In genomic region chr16:6309940-6310339, GRCm38 (mm10) we compare ENCODE assay signal across 18 mouse cellular contexts.
DNase-seq lines count a peak whose midpoint lies in the region; ATAC-seq lines count a peak whose summit lies in the region.
"Had no signal": no experiment of that assay in that cellular context is flagged by ENCODE, and none has a peak within 500 bp of the region (broad histone marks: within the 10 kb centered on the region; RNA-seq: fewer than 3 reads in every experiment).

No protein-coding gene starts in this region.

- ATAC-seq in lung, embryonic 16.5 days (ENCODE audit: low read depth): peak; percentile 82

- no peak overlapping the region for H3K27ac ChIP-seq in lung, embryonic 16.5 days (ENCODE audit: low read length)
- H3K27ac ChIP-seq: embryonic facial prominence, embryonic 15.5 days; forebrain, embryonic 10.5 days; gastrocnemius, adult 2 months; hindbrain, embryonic 10.5 days; hindbrain, embryonic 14.5 days had no signal

- no peaks in the 10 kb centered on the region for H3K9me3 ChIP-seq in lung, embryonic 16.5 days (ENCODE audit: control insufficient read depth, low read length)
- H3K9me3 ChIP-seq: embryonic facial prominence, embryonic 15.5 days; forebrain, embryonic 10.5 days; heart, embryonic 12.5 days; hindbrain, embryonic 10.5 days had no signal

- no peaks in the 10 kb centered on the region for H3K27me3 ChIP-seq in lung, embryonic 16.5 days (ENCODE audit: control insufficient read depth, insufficient read depth, low read depth, low read length)
- H3K27me3 ChIP-seq: embryonic facial prominence, embryonic 15.5 days; heart, embryonic 12.5 days had no signal

- H3K9ac ChIP-seq in lung, embryonic 16.5 days (ENCODE audit: low read length): no peak overlapping the region
- H3K9ac ChIP-seq: embryonic facial prominence, embryonic 15.5 days; heart, embryonic 12.5 days; hindbrain, embryonic 14.5 days had no signal

- peaks cover 2% of the 10 kb centered on the region; the same call in 1 of the 2 replicates for H3K4me1 ChIP-seq in lung, embryonic 16.5 days (replicated peaks; ENCODE audit: control insufficient read depth, insufficient read depth, low read length)
- H3K4me1 ChIP-seq: embryonic facial prominence, embryonic 15.5 days; forebrain, embryonic 10.5 days; heart, embryonic 12.5 days; hindbrain, embryonic 10.5 days had no signal

- no peak overlapping the region for H3K4me2 ChIP-seq in lung, embryonic 16.5 days (ENCODE audit: low read depth, low read length)
- H3K4me2 ChIP-seq: embryonic facial prominence, embryonic 15.5 days; heart, embryonic 12.5 days; hindbrain, embryonic 14.5 days had no signal

- peak; percentile 25 for DNase-seq in cerebellum, adult 8-10 months
- no peak for DNase-seq in cerebellum, adult 11 months
- no peak for DNase-seq in lung, postnatal 36 days
- DNase-seq in testis, postnatal 10 days (ENCODE audit: low spot score): peak; percentile 43
- DNase-seq in testis, postnatal 14 days (ENCODE audit: low spot score): no peak
- peak; percentile 36 to 37 for DNase-seq in cerebellum, postnatal 36 days
- DNase-seq in spleen, adult 12 weeks (ENCODE audit: low spot score): no peak
- DNase-seq: adrenal gland, adult 8-10 months; embryo, embryonic 11 days; gastrocnemius, adult 2 months; gastrocnemius, postnatal 25 days had no signal

- no peaks in the 10 kb centered on the region for H3K36me3 ChIP-seq in lung, embryonic 16.5 days (ENCODE audit: control insufficient read depth, insufficient read depth, low read length)
- H3K36me3 ChIP-seq: embryonic facial prominence, embryonic 15.5 days; forebrain, embryonic 10.5 days; heart, embryonic 12.5 days; hindbrain, embryonic 10.5 days had no signal

- H3K4me3 ChIP-seq in lung, embryonic 16.5 days (ENCODE audit: low read length): no peak overlapping the region
- H3K4me3 ChIP-seq: embryonic facial prominence, embryonic 15.5 days; erythroblast, embryonic 14.5 days; forebrain, embryonic 10.5 days; gastrocnemius, adult 2 months; heart, embryonic 12.5 days; hindbrain, embryonic 10.5 days had no signal

Comparison
In these comparisons a context has a peak if more than half of its experiments do, and no peak if none do; other contexts are left out.
1. DNase-seq: peak in cerebellum, adult 8-10 months (single experiment), testis, postnatal 10 days (single experiment) and cerebellum, postnatal 36 days (2 of 2); none in cerebellum, adult 11 months (single experiment), lung, postnatal 36 days (single experiment), testis, postnatal 14 days (single experiment) and spleen, adult 12 weeks (single experiment).